Mouse (Mus musculus): Measurements from ENCODE around the gene Fbxl13. TPM values are rescaled to one million over a fixed set of nuclear protein-coding genes. Genes with fewer than 3 reads are reported as not detected.

Gene Fbxl13
- total RNA-seq, 2 experiments from 2014 or later = 0.29 to 0.44 TPM

GRCm38 (mm10) chr5:21496321-21496720 is 149.1 kb downstream of the Fbxl13 start:
- intact Hi-C loops (cut with DNase I) = no loop called here
- no peak for DNase-seq (ENCODE audit: low spot score in 2 of 2)

- intact Hi-C loops (cut with DNase I) = no loop called here
These were observed 150.7 kb downstream of the Fbxl13 start for GRCm38 (mm10) chr5:21494781-21495180.

GRCm38 (mm10) chr5:21493294-21493999 is 152.0 kb downstream of the Fbxl13 start:
- intact Hi-C loops (cut with DNase I) = no loop called here
- DNase-seq (ENCODE audit: low spot score in 2 of 2) = no peak

More at GRCm38 (mm10) chr5:21494781-21495180, 150.7 kb downstream of the Fbxl13 start:
- no peak for DNase-seq (ENCODE audit: low spot score in 2 of 2)

GRCm38 (mm10) chr5:21492213-21492612 is 153.2 kb downstream of the Fbxl13 start:
- no peak for DNase-seq (ENCODE audit: low spot score in 2 of 2)
- intact Hi-C loops (cut with DNase I) = no loop called here

- intact Hi-C loops (cut with DNase I) = no loop called here
- DNase-seq (ENCODE audit: low spot score in 2 of 2) = no peak
These were observed 154.0 kb downstream of the Fbxl13 start for GRCm38 (mm10) chr5:21491469-21491868.

- intact Hi-C loops (cut with DNase I) = no loop called here
- DNase-seq (ENCODE audit: low spot score in 2 of 2) = no peak
These were observed 156.3 kb downstream of the Fbxl13 start for GRCm38 (mm10) chr5:21489135-21489534.

- intact Hi-C loops (cut with DNase I) = no loop called here
- DNase-seq (ENCODE audit: low spot score in 2 of 2) = no peak
These were observed 156.9 kb downstream of the Fbxl13 start for GRCm38 (mm10) chr5:21488506-21488905.

GRCm38 (mm10) chr5:21487716-21488115 is 157.7 kb downstream of the Fbxl13 start:
- DNase-seq (ENCODE audit: low spot score in 2 of 2) = no peak
- intact Hi-C loops (cut with DNase I) = no loop called here

- no peak for DNase-seq (ENCODE audit: low spot score in 2 of 2)
- intact Hi-C loops (cut with DNase I) = no loop called here
These were observed 158.1 kb downstream of the Fbxl13 start for GRCm38 (mm10) chr5:21487306-21487705.

- intact Hi-C loops (cut with DNase I) = no loop called here
- no peak for DNase-seq (ENCODE audit: low spot score in 2 of 2)
These were observed 158.6 kb downstream of the Fbxl13 start for GRCm38 (mm10) chr5:21486798-21487197.

- no peak for DNase-seq (ENCODE audit: low spot score in 2 of 2)
These were observed 160.1 kb downstream of the Fbxl13 start for GRCm38 (mm10) chr5:21485197-21485829.

GRCm38 (mm10) chr5:21483275-21483674 is 162.2 kb downstream of the Fbxl13 start:
- intact Hi-C loops (cut with DNase I) = no loop called here
- DNase-seq (ENCODE audit: low spot score in 2 of 2) = no peak

More at GRCm38 (mm10) chr5:21485197-21485829, 160.1 kb downstream of the Fbxl13 start:
- intact Hi-C loops (cut with DNase I) = no loop called here

GRCm38 (mm10) chr5:21482446-21483222 is 162.8 kb downstream of the Fbxl13 start:
- no peak for DNase-seq (ENCODE audit: low spot score in 2 of 2)
- intact Hi-C loops (cut with DNase I) = no loop called here

GRCm38 (mm10) chr5:21481521-21481920 is 163.9 kb downstream of the Fbxl13 start:
- DNase-seq (ENCODE audit: low spot score in 2 of 2) = no peak
- intact Hi-C loops (cut with DNase I) = no loop called here

- no peak for DNase-seq (ENCODE audit: low spot score in 2 of 2)
- intact Hi-C loops (cut with DNase I) = no loop called here
These were observed 165.7 kb downstream of the Fbxl13 start for GRCm38 (mm10) chr5:21479746-21480145.

GRCm38 (mm10) chr5:21478428-21478827 is 167.0 kb downstream of the Fbxl13 start:
- intact Hi-C loops (cut with DNase I) = no loop called here

GRCm38 (mm10) chr5:21468100-21468499 is 177.3 kb downstream of the Fbxl13 start:
- intact Hi-C loops (cut with DNase I) = no loop called here

More at GRCm38 (mm10) chr5:21478428-21478827, 167.0 kb downstream of the Fbxl13 start:
- no peak for DNase-seq (ENCODE audit: low spot score in 2 of 2)

GRCm38 (mm10) chr5:21467387-21467786 is 178.0 kb downstream of the Fbxl13 start:
- intact Hi-C loops (cut with DNase I) = no loop called here
- DNase-seq (ENCODE audit: low spot score in 2 of 2) = no peak

More at GRCm38 (mm10) chr5:21468100-21468499, 177.3 kb downstream of the Fbxl13 start:
- DNase-seq (ENCODE audit: low spot score in 2 of 2) = no peak

GRCm38 (mm10) chr5:21440833-21441530 is 204.5 kb downstream of the Fbxl13 start:
- intact Hi-C loops (cut with DNase I) = no loop called here
- no peak for DNase-seq (ENCODE audit: low spot score in 2 of 2)
